Mouse (Mus musculus): ENCODE data around the gene Frmd4a.

DNA sequence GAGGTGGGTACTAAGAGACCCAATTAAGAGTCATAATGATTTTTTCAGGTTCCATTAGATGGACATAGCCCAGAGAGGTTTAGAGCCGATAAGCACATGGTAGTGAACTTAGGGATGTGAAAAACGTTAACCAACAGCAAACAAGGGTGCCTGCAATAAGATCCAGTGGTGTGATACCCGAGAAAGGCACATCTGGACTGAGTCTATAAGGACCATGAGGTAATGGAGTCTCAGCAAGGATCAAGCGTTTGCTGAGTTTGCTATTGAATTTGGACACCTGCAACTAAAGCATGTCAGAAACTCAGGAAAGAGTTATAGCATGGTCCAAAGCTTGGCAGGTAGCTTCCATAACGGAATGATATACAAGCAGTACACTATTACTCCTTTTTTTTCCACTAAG is 566.7 kb downstream of the Frmd4a start:
- no peak for TF ChIP-seq CTCF (conservative IDR thresholded peaks at IDR 0.05; ENCODE audit: low read length)
- TF ChIP-seq NANOG (IDR thresholded peaks at IDR 0.05; ENCODE audit: borderline replicate concordance, low read length), result no peak
- no peak for TF ChIP-seq POU5F1 (IDR thresholded peaks at IDR 0.05; ENCODE audit: borderline replicate concordance, low read length)
